Mouse (Mus musculus): Measurements from ENCODE around the gene Dand5.

GRCm38 (mm10) chr8:84799136-84799931 is 23.3 kb downstream of the Dand5 start:
- TF ChIP-seq CTCF (IDR thresholded peaks at IDR 0.05; ENCODE audit: borderline replicate concordance, insufficient read depth, low read length), result no peak
- TF ChIP-seq POLR2A (IDR thresholded peaks at IDR 0.05; ENCODE audit: low read depth, low read length), result no peak
